Mouse (Mus musculus) megakaryocyte, embryonic 14.5 days (primary cell): ENCODE measurements around the gene Atg2a.

Source experiments
- FLI1 ChIP-seq: IDR thresholded peaks from 2 replicates; pipeline ENCODE4 v1.6.1; 2012; ENCODE audit warnings: low read length, inconsistent platforms, mixed read lengths
- GATA1 ChIP-seq: IDR thresholded peaks from 3 replicates; pipeline ENCODE4 v1.6.1; 2012; ENCODE audit warnings: mixed read lengths, low read length, inconsistent platforms, borderline replicate concordance

DNA sequence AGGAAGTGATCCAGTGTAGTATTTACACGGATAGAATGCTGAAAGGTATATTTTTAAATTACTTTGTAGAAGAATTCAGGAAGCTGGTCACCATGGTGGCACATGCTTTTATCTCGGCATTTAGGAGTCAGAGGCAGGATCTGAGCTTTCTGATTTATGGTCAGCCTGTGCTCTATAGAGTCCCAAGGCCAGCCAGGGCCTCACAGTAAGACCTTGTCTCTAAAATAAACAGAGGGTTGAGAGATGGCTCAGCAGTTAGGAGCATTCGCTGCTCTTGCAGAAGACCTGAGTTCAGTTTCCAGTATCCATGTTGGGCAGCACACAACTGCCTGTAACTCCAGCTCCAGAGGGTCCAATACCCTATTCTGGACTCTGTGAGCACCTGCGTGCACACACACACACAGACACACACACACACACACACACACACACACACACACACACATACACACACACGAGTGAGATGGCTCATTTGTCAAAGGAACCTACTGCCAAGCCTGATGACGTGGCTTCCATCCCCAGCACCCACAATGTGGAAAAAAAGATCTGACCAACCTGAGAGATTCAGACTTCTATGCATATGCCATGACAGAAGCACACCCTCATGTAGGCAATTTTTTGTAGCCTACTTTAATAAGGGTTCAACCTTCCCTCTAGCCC lies 25.3 kb upstream of the Atg2a start:
- TF ChIP-seq GATA1: no peak
- no peak for TF ChIP-seq FLI1
